Comparison of ENCODE assay signal across 14 mouse cellular contexts in genomic region chr1:92981056-92981845, GRCm38 (mm10). TPM values are rescaled to one million over a fixed set of nuclear protein-coding genes. Genes with fewer than 3 reads are reported as not detected.
A peak's percentile ranks its signal among the peaks of the same experiment; 100 is the strongest.
DNase-seq lines count a peak whose midpoint lies in the region; ATAC-seq and TF ChIP-seq lines count a peak whose summit lies in the region.
"Had no signal": no experiment of that assay in that cellular context is flagged by ENCODE, and none has a peak within 500 bp of the region (broad histone marks: within the 10 kb centered on the region; RNA-seq: fewer than 3 reads in every experiment).

No protein-coding gene starts in this region.

- H3K79me2 ChIP-seq in heart, adult 2 months (replicated peaks; ENCODE audit: control insufficient read depth, insufficient read depth, low read length), result no peaks in the 10 kb centered on the region

- H3K4me3 ChIP-seq in heart, adult 2 months, result no peak overlapping the region
- no peak overlapping the region for H3K4me3 ChIP-seq in heart, embryonic 12.5 days
- no peak overlapping the region for H3K4me3 ChIP-seq in heart, embryonic 13.5 days
- H3K4me3 ChIP-seq: limb, embryonic 12.5 days; midbrain, embryonic 12.5 days; neural tube, embryonic 12.5 days had no signal

- peaks cover 11% of the 10 kb centered on the region for H3K4me1 ChIP-seq in heart, adult 2 months (ENCODE audit: control insufficient read depth, insufficient read depth, low read length)
- peaks cover 31% of the 10 kb centered on the region for H3K4me1 ChIP-seq in heart, embryonic 12.5 days (replicated peaks)
- H3K4me1 ChIP-seq in heart, embryonic 13.5 days, result peaks cover 39% of the 10 kb centered on the region
- H3K4me1 ChIP-seq: neural tube, embryonic 12.5 days had no signal

- peak overlapping the region; percentile 80 for H3K27ac ChIP-seq in heart, adult 2 months
- H3K27ac ChIP-seq in heart, embryonic 12.5 days (ENCODE audit: poor library complexity, severe bottlenecking), result no peak overlapping the region
- peak overlapping the region; percentile 17; the same call in 1 of the 2 replicates for H3K27ac ChIP-seq in heart, embryonic 13.5 days (replicated peaks)
- H3K27ac ChIP-seq: limb, embryonic 12.5 days; midbrain, embryonic 12.5 days; neural tube, embryonic 12.5 days had no signal

- H3K9ac ChIP-seq in heart, adult 2 months (ENCODE audit: low read depth, low read length), result no peak overlapping the region
- H3K9ac ChIP-seq in heart, embryonic 12.5 days, result no peak overlapping the region
- H3K9ac ChIP-seq in heart, embryonic 13.5 days, result no peak overlapping the region
- H3K9ac ChIP-seq: limb, embryonic 12.5 days; midbrain, embryonic 12.5 days; neural tube, embryonic 12.5 days had no signal

- peak; percentile 64 to 83 for DNase-seq in heart, adult 2 months
- DNase-seq in kidney, adult 9 months, result peak; percentile 67
- peak; percentile 49 for DNase-seq in lung, postnatal 14 days
- no peak for DNase-seq in thymus, postnatal 36 days
- no peak for DNase-seq in right cerebral cortex, postnatal 36 days (ENCODE audit: low spot score in 2 of 2)
- DNase-seq: thymus, adult 2 months had no signal

- H3K9me3 ChIP-seq in heart, embryonic 12.5 days (replicated peaks), result no peaks in the 10 kb centered on the region
- H3K9me3 ChIP-seq in heart, embryonic 13.5 days, result no peaks in the 10 kb centered on the region
- H3K9me3 ChIP-seq: limb, embryonic 12.5 days; midbrain, embryonic 12.5 days; neural tube, embryonic 12.5 days had no signal

- no peak for TF ChIP-seq CTCF in heart, adult 2 months (IDR thresholded peaks at IDR 0.05)

- no peaks in the 10 kb centered on the region for H3K36me3 ChIP-seq in heart, adult 2 months (ENCODE audit: control insufficient read depth, insufficient read depth, low read length)
- H3K36me3 ChIP-seq in heart, embryonic 12.5 days, result no peaks in the 10 kb centered on the region
- H3K36me3 ChIP-seq in heart, embryonic 13.5 days, result no peaks in the 10 kb centered on the region
- H3K36me3 ChIP-seq: limb, embryonic 12.5 days; midbrain, embryonic 12.5 days; neural tube, embryonic 12.5 days had no signal

- H3K27me3 ChIP-seq in heart, adult 2 months (ENCODE audit: control insufficient read depth, insufficient read depth, low read length), result no peaks in the 10 kb centered on the region
- no peaks in the 10 kb centered on the region for H3K27me3 ChIP-seq in heart, embryonic 12.5 days (replicated peaks)
- peaks cover 22% of the 10 kb centered on the region for H3K27me3 ChIP-seq in heart, embryonic 13.5 days (replicated peaks)
- H3K27me3 ChIP-seq: neural tube, embryonic 12.5 days had no signal

- no peak overlapping the region for H3K4me2 ChIP-seq in heart, embryonic 12.5 days
- no peak overlapping the region for H3K4me2 ChIP-seq in heart, embryonic 13.5 days
- H3K4me2 ChIP-seq: limb, embryonic 12.5 days; midbrain, embryonic 12.5 days; neural tube, embryonic 12.5 days had no signal

- intact Hi-C loops in heart, adult 2 months (cut with DNase I), result loop anchor here (2.0 kb wide), 1 partner anchor 24 kb away; no protein-coding TSS in a partner anchor

- TF ChIP-seq EP300 in heart, adult 2 months (IDR thresholded peaks at IDR 0.05; ENCODE audit: insufficient read depth, low read depth, low read length), result peak; percentile 90

- ATAC-seq in heart, embryonic 12.5 days (ENCODE audit: insufficient number of reproducible peaks, low FRiP score), result no peak
- ATAC-seq in heart, embryonic 13.5 days (ENCODE audit: extremely low read depth, insufficient number of reproducible peaks, low FRiP score, low TSS enrichment), result no peak
- no peak for ATAC-seq in megakaryocyte-erythroid progenitor cell, adult 5-6 weeks (replicated peaks; ENCODE audit: low FRiP score, low TSS enrichment, poor library complexity, severe bottlenecking)
- ATAC-seq: CD4-positive, CD25-positive, alpha-beta regulatory T cell, adult 4 months; intestine, postnatal 0 days had no signal

- TF ChIP-seq POLR2A in heart, adult 2 months (IDR thresholded peaks at IDR 0.05; ENCODE audit: insufficient read depth, low read depth, low read length), result peak; percentile 37; the same call in 1 of the 2 replicates

- 60% methylated on average over 7 of the region's 7 CpGs for WGBS in heart, adult 2 months
- WGBS in heart, embryonic 12.5 days, result 66% methylated on average over 7 of the region's 7 CpGs
- WGBS in heart, embryonic 13.5 days, result 66% methylated on average over 7 of the region's 7 CpGs

RNA-seq across cellular contexts. Expression of gene Aqp12, which starts 24.9 kb away (rescaled TPM):
- not detected for total RNA-seq in heart, adult 2 months (2021)
- not detected in 2 replicates for polyA plus RNA-seq in heart, adult 2 months (2012; rRNA removed)
- polyA plus RNA-seq in heart, embryonic 12.5 days (2016; fragmentation: Nextera tagmentation; extraction: Ambion mirVana), result not detected in 2 replicates
- polyA plus RNA-seq in heart, embryonic 13.5 days (2015; fragmentation: Nextera tagmentation; extraction: Ambion mirVana), result not detected in 2 replicates
- not detected in 2 replicates for total RNA-seq in megakaryocyte-erythroid progenitor cell, adult 5-6 weeks (2014; fragmentation: Nextera tagmentation)
- total RNA-seq in megakaryocyte-erythroid progenitor cell, adult 5-6 weeks (2017), result not detected in 2 replicates
- polyA plus RNA-seq: CD4-positive, CD25-positive, alpha-beta regulatory T cell, adult 4 months; limb, embryonic 12.5 days; midbrain, embryonic 12.5 days; neural tube, embryonic 12.5 days had no signal

RNA-seq across cellular contexts. Expression of gene Gpr35, which starts 30.6 kb away (rescaled TPM):
- total RNA-seq in heart, adult 2 months (2021), result 1 to 10 TPM in 1 of 2 experiments, under 1 TPM in 1; 0.50 to 1.0 TPM
- polyA plus RNA-seq in heart, adult 2 months (2012; rRNA removed), result 1.1 and 1.2 TPM in 2 replicates
- polyA plus RNA-seq in heart, embryonic 12.5 days (2016; fragmentation: Nextera tagmentation; extraction: Ambion mirVana), result 0.35 and 1.0 TPM in 2 replicates
- polyA plus RNA-seq in heart, embryonic 13.5 days (2015; fragmentation: Nextera tagmentation; extraction: Ambion mirVana), result 0.14 and 0.48 TPM in 2 replicates
- 0.30 TPM in 1 of 2 replicates, not detected in the other for total RNA-seq in megakaryocyte-erythroid progenitor cell, adult 5-6 weeks (2014; fragmentation: Nextera tagmentation)
- 0.94 TPM in 1 of 2 replicates, not detected in the other for total RNA-seq in megakaryocyte-erythroid progenitor cell, adult 5-6 weeks (2017)

RNA-seq across cellular contexts. Expression of gene Capn10, which starts 47.1 kb away (rescaled TPM):
- 1 to 10 TPM; 5.0 to 5.6 TPM for total RNA-seq in heart, adult 2 months (2021)
- polyA plus RNA-seq in heart, adult 2 months (2012; rRNA removed), result 7.7 and 9.1 TPM in 2 replicates
- polyA plus RNA-seq in heart, embryonic 12.5 days (2016; fragmentation: Nextera tagmentation; extraction: Ambion mirVana), result 18.2 and 19.1 TPM in 2 replicates
- 14.9 and 15.8 TPM in 2 replicates for polyA plus RNA-seq in heart, embryonic 13.5 days (2015; fragmentation: Nextera tagmentation; extraction: Ambion mirVana)
- 13.2 and 19.5 TPM in 2 replicates for total RNA-seq in megakaryocyte-erythroid progenitor cell, adult 5-6 weeks (2014; fragmentation: Nextera tagmentation)
- total RNA-seq in megakaryocyte-erythroid progenitor cell, adult 5-6 weeks (2017), result 8.5 and 11.4 TPM in 2 replicates

Comparison
In these comparisons a context has a peak if more than half of its experiments do, and no peak if none do; other contexts are left out.
1. DNase-seq: peak in heart, adult 2 months (2 of 2), kidney, adult 9 months (single experiment) and lung, postnatal 14 days (single experiment); none in thymus, postnatal 36 days (0 of 2) and right cerebral cortex, postnatal 36 days (0 of 2).